ENCODE assay signal across 8 mouse cellular contexts in the genomic region with DNA sequence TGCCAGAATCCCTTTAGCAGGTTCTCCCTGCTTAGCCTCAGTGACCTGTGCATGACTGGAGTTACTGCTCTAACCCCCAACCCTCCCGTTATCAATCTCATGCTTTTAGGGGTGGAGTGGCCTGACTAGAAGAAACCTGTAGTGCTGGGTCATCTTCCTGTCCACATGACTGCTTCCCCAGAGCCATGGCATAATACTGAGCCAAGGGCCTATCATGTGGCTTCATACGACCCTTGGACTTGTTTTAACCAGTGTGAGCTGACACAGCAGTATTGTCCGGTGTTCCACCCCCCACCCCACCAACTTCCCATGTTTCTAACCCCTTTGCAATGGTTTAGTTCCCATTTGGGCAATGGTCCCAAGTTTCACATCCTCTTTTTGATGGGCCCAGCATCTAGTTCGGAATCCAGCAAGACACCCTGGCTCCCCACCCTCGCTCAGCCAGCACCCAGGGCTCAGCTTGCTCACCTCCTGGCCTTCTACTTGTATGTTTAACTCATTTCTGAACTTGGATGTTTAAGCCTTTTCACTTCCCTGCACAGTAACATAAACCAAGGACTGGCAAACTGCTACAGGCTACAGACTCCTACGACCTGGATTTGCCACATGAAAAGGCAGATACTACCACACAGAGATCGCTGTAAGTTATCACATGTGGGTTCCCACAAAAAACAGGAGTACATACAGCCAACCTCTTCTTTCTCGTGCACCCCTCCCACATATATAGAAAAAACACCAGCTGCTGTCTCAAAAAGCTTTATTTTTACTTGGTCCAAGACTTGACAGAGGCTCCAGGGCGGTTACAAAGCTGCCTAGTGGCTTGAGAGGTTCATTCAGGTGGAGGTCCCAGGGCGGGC. TPM values are rescaled to one million over a fixed set of nuclear protein-coding genes. Genes with fewer than 3 reads are reported as not detected.
DNase-seq lines count a peak whose midpoint lies in the region; ATAC-seq and TF ChIP-seq lines count a peak whose summit lies in the region.

No protein-coding gene starts in this region.

- H3K36me3 ChIP-seq in hindbrain, embryonic 10.5 days = peaks cover 77% of the 10 kb centered on the region
- H3K36me3 ChIP-seq in limb, embryonic 15.5 days = peaks cover 69% of the 10 kb centered on the region
- H3K36me3 ChIP-seq in myocyte (ENCODE audit: control insufficient read depth, insufficient read depth) = peaks cover 37% of the 10 kb centered on the region

- peaks cover 29% of the 10 kb centered on the region for H3K79me2 ChIP-seq in myocyte (ENCODE audit: control insufficient read depth, insufficient read depth)

- WGBS in hindbrain, embryonic 10.5 days = 76% methylated on average over 10 of the region's 10 CpGs
- 63% methylated on average over 10 of the region's 10 CpGs for WGBS in limb, embryonic 15.5 days

- H3K27ac ChIP-seq in hindbrain, embryonic 10.5 days = peak overlapping the region; percentile 96; the same call in 1 of the 2 replicates
- H3K27ac ChIP-seq in limb, embryonic 15.5 days = peak overlapping the region; percentile 55

- peak; percentile 48 for DNase-seq in gastrocnemius, postnatal 25 days
- no peak for DNase-seq in gastrocnemius, postnatal 36 days
- peak; percentile 34 for DNase-seq in embryo, embryonic 10.5 days (ENCODE audit: low spot score)
- no peak for DNase-seq in hindbrain, embryonic 10.5 days (ENCODE audit: low spot score)
- DNase-seq in cerebellum, adult 11 months = no peak
- DNase-seq in adrenal gland, postnatal 25 days = no peak

- no peak overlapping the region for H3K9ac ChIP-seq in limb, embryonic 15.5 days

- peak; percentile 80 for TF ChIP-seq POLR2A in myocyte (IDR thresholded peaks at IDR 0.05; ENCODE audit: insufficient read length, low read depth)

- H3K4me2 ChIP-seq in limb, embryonic 15.5 days = peak overlapping the region; percentile 64
- peak overlapping the region; percentile 96 for H3K4me2 ChIP-seq in myocyte (ENCODE audit: low read depth)

- peak overlapping the region; percentile 91 for H3K4me3 ChIP-seq in hindbrain, embryonic 10.5 days
- peak overlapping the region; percentile 62 for H3K4me3 ChIP-seq in limb, embryonic 15.5 days
- peak overlapping the region; percentile 99 for H3K4me3 ChIP-seq in myocyte

- ATAC-seq in limb, embryonic 15.5 days (ENCODE audit: insufficient number of reproducible peaks, low FRiP score, low TSS enrichment, low read depth) = no peak

- no peaks in the 10 kb centered on the region for H3K9me3 ChIP-seq in hindbrain, embryonic 10.5 days
- no peaks in the 10 kb centered on the region for H3K9me3 ChIP-seq in limb, embryonic 15.5 days

- no peaks in the 10 kb centered on the region for H3K27me3 ChIP-seq in hindbrain, embryonic 10.5 days (ENCODE audit: insufficient read depth, poor library complexity, severe bottlenecking)
- H3K27me3 ChIP-seq in limb, embryonic 15.5 days = no peaks in the 10 kb centered on the region
- no peaks in the 10 kb centered on the region for H3K27me3 ChIP-seq in myocyte (ENCODE audit: control insufficient read depth, insufficient read depth, insufficient read length)

- intact Hi-C loops in gastrocnemius, postnatal 36 days (cut with DNase I) = no loop called here

- H3ac ChIP-seq in myocyte (ENCODE audit: control insufficient read depth, insufficient read length) = peak overlapping the region; percentile 18

- H3K4me1 ChIP-seq in hindbrain, embryonic 10.5 days (replicated peaks) = peaks cover 44% of the 10 kb centered on the region
- H3K4me1 ChIP-seq in limb, embryonic 15.5 days = peaks cover 45% of the 10 kb centered on the region

TF ChIP-seq in myocyte, 11 proteins besides CTCF, POLR2A, EP300 and RAD21:
- no peak for TF ChIP-seq MYOG (IDR thresholded peaks at IDR 0.05; ENCODE audit: control insufficient read depth in 1 of 3, insufficient read depth in 1 of 3, insufficient read length in 2 of 3, low read depth in 2 of 3)
- TF ChIP-seq E2F4 (IDR thresholded peaks at IDR 0.05; ENCODE audit: insufficient read depth) = no peak
- no peak for TF ChIP-seq SRF (IDR thresholded peaks at IDR 0.05; ENCODE audit: control insufficient read depth, insufficient read length, low read depth)
- no peak for TF ChIP-seq TCF12 (IDR thresholded peaks at IDR 0.05; ENCODE audit: insufficient read depth, poor library complexity, severe bottlenecking)
- TF ChIP-seq POLR2AphosphoS2 (IDR thresholded peaks at IDR 0.05; ENCODE audit: insufficient read length, low read depth) = peak; percentile 99
- TF ChIP-seq MYOD1 (IDR thresholded peaks at IDR 0.05; ENCODE audit: control insufficient read depth in 1 of 3, insufficient read length in 2 of 3, low read depth in 2 of 3) = no peak
- peak; percentile 39 for TF ChIP-seq USF1 (IDR thresholded peaks at IDR 0.05; ENCODE audit: low read depth)

RNA-seq across cellular contexts. Expression of gene Ftl1, which starts 2.3 kb away (rescaled TPM):
- total RNA-seq in gastrocnemius, postnatal 25 days (2021) = 100 to 1,000 TPM; 125 to 149 TPM
- total RNA-seq in gastrocnemius, postnatal 36 days (2021) = 100 to 1,000 TPM; 132 to 146 TPM
- 5,819 and 7,209 TPM in 2 replicates for polyA plus RNA-seq in hindbrain, embryonic 10.5 days (2016; fragmentation: Nextera tagmentation; extraction: Ambion mirVana)
- 4,640 and 4,716 TPM in 2 replicates for polyA plus RNA-seq in limb, embryonic 15.5 days (2015; fragmentation: Nextera tagmentation; extraction: Ambion mirVana)
- 2,413 TPM for polyA plus RNA-seq in myocyte (2012; fragmentation: generic; extraction: Trizol)
- total RNA-seq in adrenal gland, postnatal 25 days (2021) = 786 and 951 TPM in 2 replicates

RNA-seq across cellular contexts. Expression of gene Bax, which starts 9.3 kb away (rescaled TPM):
- total RNA-seq in gastrocnemius, postnatal 25 days (2021) = 10 to 100 TPM; 15.6 to 16.9 TPM
- total RNA-seq in gastrocnemius, postnatal 36 days (2021) = 10 to 100 TPM; 13.8 to 14.6 TPM
- 264 and 295 TPM in 2 replicates for polyA plus RNA-seq in hindbrain, embryonic 10.5 days (2016; fragmentation: Nextera tagmentation; extraction: Ambion mirVana)
- 145 and 146 TPM in 2 replicates for polyA plus RNA-seq in limb, embryonic 15.5 days (2015; fragmentation: Nextera tagmentation; extraction: Ambion mirVana)
- 249 TPM for polyA plus RNA-seq in myocyte (2012; fragmentation: generic; extraction: Trizol)
- total RNA-seq in adrenal gland, postnatal 25 days (2021) = 61.4 and 68.8 TPM in 2 replicates

RNA-seq across cellular contexts. Expression of gene Ruvbl2, which starts 19.5 kb away (rescaled TPM):
- 10 to 100 TPM; 23.3 to 23.8 TPM for total RNA-seq in gastrocnemius, postnatal 25 days (2021)
- total RNA-seq in gastrocnemius, postnatal 36 days (2021) = 10 to 100 TPM; 22.1 to 23.0 TPM
- 192 and 212 TPM in 2 replicates for polyA plus RNA-seq in hindbrain, embryonic 10.5 days (2016; fragmentation: Nextera tagmentation; extraction: Ambion mirVana)
- 122 and 125 TPM in 2 replicates for polyA plus RNA-seq in limb, embryonic 15.5 days (2015; fragmentation: Nextera tagmentation; extraction: Ambion mirVana)
- 118 TPM for polyA plus RNA-seq in myocyte (2012; fragmentation: generic; extraction: Trizol)
- total RNA-seq in adrenal gland, postnatal 25 days (2021) = 50.7 and 51.6 TPM in 2 replicates

RNA-seq across cellular contexts. Expression of gene Gys1, which starts 22.8 kb away (rescaled TPM):
- total RNA-seq in gastrocnemius, postnatal 25 days (2021) = 100 to 1,000 TPM; 243 to 327 TPM
- total RNA-seq in gastrocnemius, postnatal 36 days (2021) = 100 to 1,000 TPM; 275 to 279 TPM
- 43.2 and 45.7 TPM in 2 replicates for polyA plus RNA-seq in hindbrain, embryonic 10.5 days (2016; fragmentation: Nextera tagmentation; extraction: Ambion mirVana)
- 39.0 and 43.5 TPM in 2 replicates for polyA plus RNA-seq in limb, embryonic 15.5 days (2015; fragmentation: Nextera tagmentation; extraction: Ambion mirVana)
- polyA plus RNA-seq in myocyte (2012; fragmentation: generic; extraction: Trizol) = 125 TPM
- total RNA-seq in adrenal gland, postnatal 25 days (2021) = 39.4 and 44.2 TPM in 2 replicates

RNA-seq across cellular contexts. Expression of gene Tulp2, which starts 24.2 kb away (rescaled TPM):
- not detected for total RNA-seq in gastrocnemius, postnatal 25 days (2021)
- under 1 TPM in 1 of 2 experiments, not detected in 1; 0.39 TPM for total RNA-seq in gastrocnemius, postnatal 36 days (2021)
- 0.47 and 1.2 TPM in 2 replicates for polyA plus RNA-seq in hindbrain, embryonic 10.5 days (2016; fragmentation: Nextera tagmentation; extraction: Ambion mirVana)
- 0.61 and 1.0 TPM in 2 replicates for polyA plus RNA-seq in limb, embryonic 15.5 days (2015; fragmentation: Nextera tagmentation; extraction: Ambion mirVana)
- polyA plus RNA-seq in myocyte (2012; fragmentation: generic; extraction: Trizol) = 0.06 TPM
- 0.46 and 0.67 TPM in 2 replicates for total RNA-seq in adrenal gland, postnatal 25 days (2021)

Comparison
In these comparisons a context has a peak if more than half of its experiments do, and no peak if none do; other contexts are left out.
1. DNase-seq: peak in gastrocnemius, postnatal 25 days (single experiment) and embryo, embryonic 10.5 days (single experiment); none in gastrocnemius, postnatal 36 days (0 of 2), hindbrain, embryonic 10.5 days (single experiment), cerebellum, adult 11 months (single experiment) and adrenal gland, postnatal 25 days (single experiment).
2. Peak in every context shown above with its lines, with median percentiles within 50 percentile points of each other: H3K4me3 ChIP-seq.